Mouse (Mus musculus): ENCODE data around the gene Bmi1. TPM values are rescaled to one million over a fixed set of nuclear protein-coding genes. Genes with fewer than 3 reads are reported as not detected.

Bmi1 gene
- total and polyA plus RNA-seq, 3 experiments, result 11.8 to 86.4 (median 63.2) TPM

DNA sequence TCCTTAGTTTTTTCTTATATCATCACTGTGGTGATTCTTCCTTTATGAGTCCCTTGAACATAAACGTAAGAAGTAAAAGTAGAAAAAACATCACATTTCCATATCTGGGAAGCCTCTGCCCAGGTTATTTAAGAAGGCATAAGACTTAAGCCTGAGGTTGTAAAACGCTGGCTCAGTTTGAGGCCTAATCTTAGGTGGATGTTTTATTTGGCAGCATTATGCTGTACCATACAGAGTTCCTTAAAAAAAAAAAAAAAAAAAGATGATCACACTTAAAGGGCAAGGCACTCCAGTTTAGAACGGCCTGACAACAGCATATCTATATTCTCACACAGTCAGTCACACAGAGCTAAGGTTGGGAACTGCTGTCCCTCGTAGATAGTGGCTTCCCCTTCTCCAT is 49.1 kb downstream of the Bmi1 start:
- DNase-seq, result no peak

- DNase-seq, result no peak
These were observed 54.9 kb downstream of the Bmi1 start for GRCm38 (mm10) chr2:18731718-18732117.

DNA sequence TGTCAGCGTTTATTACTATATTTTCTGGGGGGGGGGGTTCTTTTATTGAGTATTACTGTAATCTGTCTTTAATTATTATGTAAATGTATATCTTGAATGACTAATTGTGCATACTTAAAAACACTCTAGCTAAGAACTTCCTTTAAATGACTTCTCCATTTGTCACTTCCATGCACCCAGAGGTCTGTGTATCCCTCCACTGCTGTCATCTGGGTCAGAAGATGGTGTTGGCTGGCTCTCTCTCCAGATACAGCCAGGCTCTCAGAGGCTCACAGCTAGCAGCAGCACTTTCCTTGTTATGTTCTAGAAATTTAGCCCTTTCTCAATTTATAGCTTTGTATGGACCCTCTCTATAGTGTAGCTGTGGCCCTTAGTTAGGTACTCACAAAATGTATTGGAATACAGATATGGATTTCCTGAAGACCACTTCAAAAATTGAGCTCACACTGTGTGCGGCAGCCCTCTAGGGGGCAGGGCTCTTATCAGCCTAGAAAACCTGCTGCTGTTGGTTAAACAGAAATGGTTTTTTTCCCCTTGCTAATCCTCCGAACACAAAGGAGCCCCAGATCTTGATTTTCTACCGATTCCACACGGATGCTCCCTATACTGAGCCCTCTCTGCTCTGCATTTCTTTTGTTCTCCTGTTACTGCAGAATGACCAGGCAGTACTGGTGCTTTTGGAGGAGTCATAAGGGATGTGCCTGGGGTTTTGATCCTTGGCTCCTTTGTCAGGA is 57.7 kb downstream of the Bmi1 start:
- DNase-seq, result no peak

Other genes starting within 250 kb of the Bmi1 start
- 100 to 1,000 TPM; 111 to 133 TPM for gene Commd3, start 4.6 kb upstream of the Bmi1 start, total RNA-seq (2021)
- gene Commd3, start 4.6 kb upstream of the Bmi1 start, polyA plus RNA-seq (2012; rRNA removed), result 123 and 169 TPM in 2 replicates
- gene Spag6, start 17.0 kb downstream of the Bmi1 start, total RNA-seq (2021), result under 1 TPM; 0.10 to 0.29 TPM
- gene Spag6, start 17.0 kb downstream of the Bmi1 start, polyA plus RNA-seq (2012; rRNA removed), result 1.9 TPM in 1 of 2 replicates, not detected in the other

All from adrenal gland, adult 2 months (tissue).